Mouse (Mus musculus) C3H10T1/2 (cell line): ENCODE data around the gene Rtf2. TPM values are rescaled to one million over a fixed set of nuclear protein-coding genes. Genes with fewer than 3 reads are reported as not detected.

Source experiments
- polyA plus RNA-seq, 2 experiments: library from polyadenylated mRNA; unstranded; fragments of >200 nt; fragmentation: generic; extraction: Trizol; gene quantifications; one replicate each; pipeline ENCODE4 v1.2.1; 2012; ENCODE audit warnings: missing spikeins in 2 of 2

Gene Rtf2
- 10 to 100 TPM; 52.3 to 57.1 TPM for polyA plus RNA-seq

GRCm38 (mm10) chr2:172439843-172440639, at the start of gene Rtf2:
Rtf2 (plus strand) TSS chr2:172440556.

GRCm38 (mm10) chr2:172393391-172394051, 46.8 kb upstream of the Rtf2 start, which contains the start of gene Cass4:
Cass4 (plus strand) TSS chr2:172393794.

GRCm38 (mm10) chr2:172458496-172458895, 18.1 kb downstream of the Rtf2 start, which contains the start of gene Gcnt7:
Gcnt7 (minus strand) TSS chr2:172458596.

DNA sequence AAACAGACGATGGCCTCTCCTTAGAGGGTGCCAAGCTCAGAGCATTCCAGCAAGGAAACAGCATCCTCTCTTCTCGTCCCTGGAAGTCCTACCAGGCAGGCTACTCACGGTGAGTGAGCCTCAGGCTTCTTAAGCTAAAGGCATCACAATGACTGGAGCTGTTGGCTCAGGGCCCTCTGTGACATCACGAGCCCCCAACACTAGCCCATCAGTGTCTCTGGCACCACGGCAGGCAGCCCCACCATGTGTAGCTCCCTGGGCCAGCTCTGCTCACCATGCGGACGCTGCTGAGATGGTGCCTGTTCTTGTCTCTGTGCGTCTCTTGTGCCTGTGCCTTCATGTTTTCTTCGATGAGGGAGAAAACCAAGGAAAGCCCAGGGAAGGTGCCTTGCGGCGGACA, 32.0 kb downstream of the Rtf2 start, which contains the start of gene Fam209:
Fam209 (plus strand) TSS at position 203 of the 400 bp plus-strand sequence.

Other genes starting within 250 kb of the Rtf2 start
- not detected for gene Mc3r, start 192.1 kb upstream of the Rtf2 start, polyA plus RNA-seq
- 1 to 10 TPM; 1.4 to 2.8 TPM for gene Fam210b, start 95.0 kb upstream of the Rtf2 start, polyA plus RNA-seq
- 10 to 100 TPM; 46.9 to 54.4 TPM for gene Aurka, start 70.0 kb upstream of the Rtf2 start, polyA plus RNA-seq
- 10 to 100 TPM; 22.8 to 26.5 TPM for gene Cstf1, start 69.9 kb upstream of the Rtf2 start, polyA plus RNA-seq
- under 1 TPM in 1 of 2 experiments, not detected in 1; 0.02 TPM for gene Cass4, start 46.8 kb upstream of the Rtf2 start, polyA plus RNA-seq
- under 1 TPM; 0.05 to 0.24 TPM for gene Gcnt7, start 18.0 kb downstream of the Rtf2 start, polyA plus RNA-seq
- under 1 TPM in 1 of 2 experiments, not detected in 1; 0.38 TPM for gene Fam209, start 32.0 kb downstream of the Rtf2 start, polyA plus RNA-seq
- gene Tfap2c, start 109.0 kb downstream of the Rtf2 start, polyA plus RNA-seq = not detected